Mouse (Mus musculus) forebrain, postnatal 0 days (tissue): ENCODE measurements around the gene Edc4. TPM values are rescaled to one million over a fixed set of nuclear protein-coding genes. Genes with fewer than 3 reads are reported as not detected.

Experiments used
- ATAC-seq: fragments of 200-750 bp; cut with Nextera tagmentation; 2 replicates; pipeline ENCODE4 v1.8.0; 2017; ENCODE audit warnings: mild to moderate bottlenecking, moderate library complexity
- DNase-seq: peaks from one replicate; pipeline ENCODE4 v3.0.0-alpha.2; 2015
- H3K27ac ChIP-seq: fragments of 300-500 bp; sonication (generic); 2 replicates; pipeline ENCODE4 v1.5.1; 2014; ENCODE audit warnings: low read depth, mild to moderate bottlenecking, antibody characterized with exemption, low read length, moderate library complexity, mixed read lengths
- H3K27me3 ChIP-seq: fragments of 300-500 bp; sonication (generic); 2 replicates; pipeline ENCODE4 v1.6.1; 2014; ENCODE audit warnings: mild to moderate bottlenecking, low read length, mixed read lengths; ENCODE audit not compliant: insufficient read depth
- H3K36me3 ChIP-seq: fragments of 300-500 bp; sonication (generic); 2 replicates; pipeline ENCODE4 v1.6.1; 2014; ENCODE audit warnings: mild to moderate bottlenecking, moderate library complexity; ENCODE audit not compliant: insufficient read depth
- H3K4me1 ChIP-seq: fragments of 300-500 bp; sonication (generic); 2 replicates; pipeline ENCODE4 v1.6.1; 2014; ENCODE audit warnings: antibody characterized with exemption; ENCODE audit not compliant: insufficient read depth
- H3K4me2 ChIP-seq: fragments of 300-500 bp; sonication (generic); 2 replicates; pipeline ENCODE4 v1.6.1; 2014; ENCODE audit warnings: low read depth, mild to moderate bottlenecking, moderate library complexity
- H3K4me3 ChIP-seq: fragments of 300-500 bp; sonication (generic); 2 replicates; pipeline ENCODE4 v1.5.1; 2014; ENCODE audit warnings: low read depth, low read length, mixed read lengths
- H3K9ac ChIP-seq: fragments of 300-500 bp; sonication (generic); 2 replicates; pipeline ENCODE4 v1.6.1; 2014; ENCODE audit warnings: mild to moderate bottlenecking
- H3K9me3 ChIP-seq: fragments of 300-500 bp; sonication (generic); 2 replicates; pipeline ENCODE4 v1.6.1; 2016; ENCODE audit warnings: low read length
- CTCF ChIP-seq: sonication (generic); IDR thresholded peaks from 2 replicates; pipeline ENCODE4 v1.5.1; 2016; ENCODE audit warnings: antibody characterized with exemption, control low read depth, low read depth
- WGBS: fragments of 180-500 bp; shearing (Covaris S2); extraction: QIAGEN DNeasy Blood & Tissue Kit; methylation state at CpG from one replicate; pipeline ENCODE4 v1.1.7; 2014; 5-methylcytosine and 5-hydroxymethylcytosine counted together
- polyA plus RNA-seq: library from polyadenylated mRNA; unstranded; fragments of >200 nt; fragmentation: Nextera tagmentation; extraction: Ambion mirVana; gene quantifications from 2 replicates; pipeline ENCODE4 v1.2.1, GENCODE M21; 2015
- total RNA-seq: library from RNA; depleted of rRNA; stranded (reverse); fragments of >200 nt; gene quantifications from 2 replicates; pipeline ENCODE4 v1.2.3, GENCODE M21; 2014

Gene Edc4
- total and polyA plus RNA-seq, 2 experiments from 2014 or later = 41.7 to 96.7 TPM

- WGBS = 81% methylated on average over 9 of the region's 9 CpGs
These were observed 17.3 kb downstream of the Edc4 start for GRCm38 (mm10) chr8:105897801-105898480.

GRCm38 (mm10) chr8:105900180-105900940 lies 19.7 kb downstream of the Edc4 start, which contains the start of gene Pskh1:
Pskh1 (plus strand) TSS chr8:105900441.
- peak; percentile 96 for DNase-seq
- peak; percentile 97 for ATAC-seq
- Histone ChIP-seq H3K27ac (peak within 1 kb of the TSS; percentile 84), H3K27me3 (no peaks in the 10 kb centered on the region), H3K4me1 (no peaks in the 10 kb centered on the region), H3K4me3 (peak within 1 kb of the TSS; percentile 94), H3K4me2 (peak within 1 kb of the TSS; percentile 85), H3K36me3 (no peaks in the 10 kb centered on the region), H3K9ac (peak within 1 kb of the TSS; percentile 98), H3K9me3 (no peaks in the 10 kb centered on the region)
- WGBS = under 1% methylated on average over 67 of the region's 68 CpGs
- no peak for TF ChIP-seq CTCF

More at GRCm38 (mm10) chr8:105897801-105898480, 17.3 kb downstream of the Edc4 start:
- ATAC-seq (no peak), DNase-seq (no peak)
- no peak overlapping the region for H3K4me2 ChIP-seq
- no peak overlapping the region for H3K9ac ChIP-seq
- H3K9me3 ChIP-seq = no peaks in the 10 kb centered on the region
- peaks cover 9% of the 10 kb centered on the region for H3K36me3 ChIP-seq
- no peak overlapping the region for H3K27ac ChIP-seq
- H3K4me3 ChIP-seq = no peak overlapping the region
- no peaks in the 10 kb centered on the region for H3K27me3 ChIP-seq
- TF ChIP-seq CTCF = no peak
- no peaks in the 10 kb centered on the region for H3K4me1 ChIP-seq

GRCm38 (mm10) chr8:105900941-105901616 lies 20.4 kb downstream of the Edc4 start:
- Histone ChIP-seq H3K9ac (peak overlapping the region; percentile 98), H3K4me1 (no peaks in the 10 kb centered on the region), H3K4me2 (peak overlapping the region; percentile 85), H3K27me3 (no peaks in the 10 kb centered on the region), H3K9me3 (no peaks in the 10 kb centered on the region), H3K27ac (peak overlapping the region; percentile 84), H3K36me3 (no peaks in the 10 kb centered on the region), H3K4me3 (peak overlapping the region; percentile 94)
- no peak for TF ChIP-seq CTCF
- ATAC-seq (no peak), DNase-seq (no peak)
- WGBS = 38% methylated on average over 16 of the region's 16 CpGs

- no peak overlapping the region for H3K9ac ChIP-seq
- no peak overlapping the region for H3K4me3 ChIP-seq
- no peaks in the 10 kb centered on the region for H3K4me1 ChIP-seq
- peaks cover 19% of the 10 kb centered on the region for H3K36me3 ChIP-seq
- H3K4me2 ChIP-seq = no peak overlapping the region
- H3K9me3 ChIP-seq = no peaks in the 10 kb centered on the region
- no peak for TF ChIP-seq CTCF
- ATAC-seq (no peak), DNase-seq (no peak)
- WGBS = 94% methylated on average over 3 of the region's 3 CpGs
- H3K27me3 ChIP-seq = no peaks in the 10 kb centered on the region
- no peak overlapping the region for H3K27ac ChIP-seq
These were observed 38.7 kb downstream of the Edc4 start for GRCm38 (mm10) chr8:105919390-105919789.

GRCm38 (mm10) chr8:105925123-105925522 lies 44.4 kb downstream of the Edc4 start:
- Histone ChIP-seq H3K9ac (no peak overlapping the region), H3K36me3 (peaks cover 17% of the 10 kb centered on the region), H3K4me2 (no peak overlapping the region), H3K27ac (no peak overlapping the region), H3K27me3 (no peaks in the 10 kb centered on the region), H3K9me3 (no peaks in the 10 kb centered on the region), H3K4me3 (no peak overlapping the region), H3K4me1 (no peaks in the 10 kb centered on the region)
- 72% methylated on average over 3 of the region's 3 CpGs for WGBS
- TF ChIP-seq CTCF = no peak
- ATAC-seq (no peak), DNase-seq (no peak)

GRCm38 (mm10) chr8:105930602-105931001 lies 49.9 kb downstream of the Edc4 start:
- peak; percentile 88 for ATAC-seq
- H3K9ac ChIP-seq = peak overlapping the region; percentile 31; the same call in 1 of the 2 replicates

GRCm38 (mm10) chr8:105931271-105931670 lies 50.6 kb downstream of the Edc4 start:
- no peak overlapping the region for H3K4me2 ChIP-seq
- H3K4me1 ChIP-seq = no peaks in the 10 kb centered on the region
- H3K27ac ChIP-seq = no peak overlapping the region
- H3K9ac ChIP-seq = no peak overlapping the region
- WGBS = 91% methylated on average over 3 of the region's 3 CpGs
- TF ChIP-seq CTCF = no peak
- H3K27me3 ChIP-seq = no peaks in the 10 kb centered on the region
- ATAC-seq (no peak), DNase-seq (no peak)
- no peaks in the 10 kb centered on the region for H3K9me3 ChIP-seq
- no peak overlapping the region for H3K4me3 ChIP-seq
- peaks cover 26% of the 10 kb centered on the region for H3K36me3 ChIP-seq

More at GRCm38 (mm10) chr8:105930602-105931001, 49.9 kb downstream of the Edc4 start:
- Histone ChIP-seq H3K27me3 (no peaks in the 10 kb centered on the region), H3K27ac (0 out of 2 replicates have a peak overlapping the region, but pooled peaks have one; percentile 40), H3K9me3 (no peaks in the 10 kb centered on the region), H3K4me1 (no peaks in the 10 kb centered on the region), H3K4me2 (no peak overlapping the region), H3K4me3 (no peak overlapping the region), H3K36me3 (peaks cover 30% of the 10 kb centered on the region)
- DNase-seq = peak; percentile 83
- 18% methylated on average over 8 of the region's 8 CpGs for WGBS
- TF ChIP-seq CTCF = peak; percentile 96
